Mouse (Mus musculus) liver, embryonic 12.5 days (tissue): ENCODE data around the gene Cdh12. TPM values are rescaled to one million over a fixed set of nuclear protein-coding genes. Genes with fewer than 3 reads are reported as not detected.

Experiments
- ATAC-seq: fragments of 200-750 bp; cut with Nextera tagmentation; 2 replicates; pipeline ENCODE4 v1.8.0; 2017; ENCODE audit warnings: moderate number of reproducible peaks, mild to moderate bottlenecking, moderate library complexity
- H3K27ac ChIP-seq: fragments of 300-500 bp; sonication (generic); 2 replicates; pipeline ENCODE4 v1.5.1; 2016; ENCODE audit warnings: mild to moderate bottlenecking
- H3K27me3 ChIP-seq: fragments of 300-500 bp; sonication (generic); replicated peaks from 2 replicates; pipeline ENCODE4 v1.6.1; 2016; ENCODE audit warnings: mild to moderate bottlenecking, moderate library complexity
- H3K36me3 ChIP-seq: fragments of 300-500 bp; sonication (generic); 2 replicates; pipeline ENCODE4 v1.6.1; 2016; ENCODE audit warnings: mild to moderate bottlenecking, moderate library complexity
- H3K4me1 ChIP-seq: fragments of 300-500 bp; sonication (generic); 2 replicates; pipeline ENCODE4 v1.6.1; 2016
- H3K4me2 ChIP-seq: fragments of 300-500 bp; sonication (generic); 2 replicates; pipeline ENCODE4 v1.6.1; 2016; ENCODE audit warnings: mild to moderate bottlenecking, moderate library complexity
- H3K4me3 ChIP-seq: fragments of 300-500 bp; sonication (generic); 2 replicates; pipeline ENCODE4 v1.5.1; 2016; ENCODE audit warnings: mild to moderate bottlenecking, moderate library complexity
- H3K9ac ChIP-seq: fragments of 300-500 bp; sonication (generic); 2 replicates; pipeline ENCODE4 v1.6.1; 2016; ENCODE audit warnings: mild to moderate bottlenecking, moderate library complexity
- H3K9me3 ChIP-seq: fragments of 300-500 bp; sonication (generic); replicated peaks from 2 replicates; pipeline ENCODE4 v1.6.1; 2016; ENCODE audit warnings: mild to moderate bottlenecking, moderate library complexity
- WGBS: fragments of 180-500 bp; shearing (Covaris S2); methylation state at CpG from one replicate; pipeline ENCODE4 v1.1.7; 2016; ENCODE audit not compliant: insufficient replicate concordance; 5-methylcytosine and 5-hydroxymethylcytosine counted together
- polyA plus RNA-seq: library from polyadenylated mRNA; unstranded; fragments of >200 nt; fragmentation: Nextera tagmentation; extraction: Ambion mirVana; gene quantifications from 2 replicates; pipeline ENCODE4 v1.2.1, GENCODE M21; 2016

Gene Cdh12
- polyA plus RNA-seq, 1 experiment from 2014 or later = not detected

- H3K27ac ChIP-seq = no peak overlapping the region
- H3K9ac ChIP-seq = no peak overlapping the region
- H3K36me3 ChIP-seq = no peaks in the 10 kb centered on the region
- H3K4me2 ChIP-seq = no peak overlapping the region
- H3K27me3 ChIP-seq = no peaks in the 10 kb centered on the region
- no peaks in the 10 kb centered on the region for H3K4me1 ChIP-seq
- H3K4me3 ChIP-seq = no peak overlapping the region
- no peaks in the 10 kb centered on the region for H3K9me3 ChIP-seq
- ATAC-seq = no peak
These were observed 324.4 kb downstream of the Cdh12 start for GRCm38 (mm10) chr15:20773423-20773822.

GRCm38 (mm10) chr15:20796999-20797398 is 347.9 kb downstream of the Cdh12 start:
- 0 out of 2 replicates have a peak, but pooled peaks cover 3% of the 10 kb centered on the region for H3K9me3 ChIP-seq
- H3K4me2 ChIP-seq = no peak overlapping the region
- H3K9ac ChIP-seq = no peak overlapping the region
- H3K36me3 ChIP-seq = no peaks in the 10 kb centered on the region
- H3K27me3 ChIP-seq = no peaks in the 10 kb centered on the region
- H3K4me3 ChIP-seq = no peak overlapping the region
- H3K4me1 ChIP-seq = no peaks in the 10 kb centered on the region
- H3K27ac ChIP-seq = no peak overlapping the region
- WGBS = 49% methylated on average over 4 of the region's 4 CpGs
- ATAC-seq = no peak

- H3K27ac ChIP-seq = no peak overlapping the region
- ATAC-seq = no peak
- H3K4me3 ChIP-seq = no peak overlapping the region
- WGBS = 76% methylated on average over 2 of the region's 2 CpGs
- H3K4me1 ChIP-seq = no peaks in the 10 kb centered on the region
- no peaks in the 10 kb centered on the region for H3K36me3 ChIP-seq
- H3K27me3 ChIP-seq = no peaks in the 10 kb centered on the region
- H3K9me3 ChIP-seq = 0 out of 2 replicates have a peak, but pooled peaks cover 3% of the 10 kb centered on the region
- H3K9ac ChIP-seq = no peak overlapping the region
- H3K4me2 ChIP-seq = no peak overlapping the region
These were observed 349.5 kb downstream of the Cdh12 start for GRCm38 (mm10) chr15:20798541-20798940.

GRCm38 (mm10) chr15:20835887-20836286 is 386.8 kb downstream of the Cdh12 start:
- H3K4me1 ChIP-seq = no peaks in the 10 kb centered on the region
- no peaks in the 10 kb centered on the region for H3K9me3 ChIP-seq
- H3K4me2 ChIP-seq = no peak overlapping the region
- H3K4me3 ChIP-seq = no peak overlapping the region
- no peak overlapping the region for H3K9ac ChIP-seq
- WGBS = 52% methylated on average over 1 of the region's 1 CpGs
- no peak for ATAC-seq
- no peaks in the 10 kb centered on the region for H3K27me3 ChIP-seq
- H3K36me3 ChIP-seq = no peaks in the 10 kb centered on the region
- no peak overlapping the region for H3K27ac ChIP-seq

- H3K9me3 ChIP-seq = no peaks in the 10 kb centered on the region
- H3K9ac ChIP-seq = no peak overlapping the region
- WGBS = 65% methylated on average over 3 of the region's 3 CpGs
- no peak for ATAC-seq
- H3K36me3 ChIP-seq = no peaks in the 10 kb centered on the region
- H3K27me3 ChIP-seq = no peaks in the 10 kb centered on the region
- H3K4me3 ChIP-seq = no peak overlapping the region
- no peak overlapping the region for H3K4me2 ChIP-seq
- H3K4me1 ChIP-seq = no peaks in the 10 kb centered on the region
- H3K27ac ChIP-seq = no peak overlapping the region
These were observed 387.9 kb downstream of the Cdh12 start for GRCm38 (mm10) chr15:20836991-20837390.

- no peaks in the 10 kb centered on the region for H3K36me3 ChIP-seq
- no peak overlapping the region for H3K27ac ChIP-seq
- no peaks in the 10 kb centered on the region for H3K4me1 ChIP-seq
- no peak overlapping the region for H3K4me3 ChIP-seq
- no peak overlapping the region for H3K4me2 ChIP-seq
- no peak for ATAC-seq
- no peaks in the 10 kb centered on the region for H3K27me3 ChIP-seq
- H3K9me3 ChIP-seq = no peaks in the 10 kb centered on the region
- H3K9ac ChIP-seq = no peak overlapping the region
- WGBS = 66% methylated on average over 5 of the region's 5 CpGs
These were observed 392.4 kb downstream of the Cdh12 start for GRCm38 (mm10) chr15:20841479-20841878.

GRCm38 (mm10) chr15:20863076-20863475 is 414.0 kb downstream of the Cdh12 start:
- Histone ChIP-seq H3K36me3 (no peaks in the 10 kb centered on the region), H3K4me2 (no peak overlapping the region), H3K27me3 (no peaks in the 10 kb centered on the region), H3K27ac (no peak overlapping the region), H3K4me3 (no peak overlapping the region), H3K9me3 (no peaks in the 10 kb centered on the region), H3K9ac (no peak overlapping the region), H3K4me1 (no peaks in the 10 kb centered on the region)
- ATAC-seq = no peak
- 26% methylated on average over 2 of the region's 2 CpGs for WGBS

GRCm38 (mm10) chr15:20872518-20872917 is 423.5 kb downstream of the Cdh12 start:
- Histone ChIP-seq H3K9me3 (no peaks in the 10 kb centered on the region), H3K36me3 (no peaks in the 10 kb centered on the region), H3K27ac (no peak overlapping the region), H3K4me2 (no peak overlapping the region), H3K4me3 (no peak overlapping the region), H3K4me1 (no peaks in the 10 kb centered on the region), H3K27me3 (no peaks in the 10 kb centered on the region), H3K9ac (no peak overlapping the region)
- 78% methylated on average over 1 of the region's 1 CpGs for WGBS
- no peak for ATAC-seq

GRCm38 (mm10) chr15:20876993-20877392 is 427.9 kb downstream of the Cdh12 start:
- H3K9me3 ChIP-seq = no peaks in the 10 kb centered on the region
- no peak overlapping the region for H3K9ac ChIP-seq
- no peak for ATAC-seq
- H3K27me3 ChIP-seq = no peaks in the 10 kb centered on the region
- WGBS = 75% methylated on average over 2 of the region's 2 CpGs
- H3K36me3 ChIP-seq = no peaks in the 10 kb centered on the region
- no peak overlapping the region for H3K4me3 ChIP-seq
- H3K4me1 ChIP-seq = no peaks in the 10 kb centered on the region
- H3K4me2 ChIP-seq = no peak overlapping the region
- no peak overlapping the region for H3K27ac ChIP-seq

- H3K36me3 ChIP-seq = no peaks in the 10 kb centered on the region
- no peaks in the 10 kb centered on the region for H3K27me3 ChIP-seq
- H3K27ac ChIP-seq = no peak overlapping the region
- no peaks in the 10 kb centered on the region for H3K9me3 ChIP-seq
- WGBS = 54% methylated on average over 3 of the region's 3 CpGs
- H3K4me3 ChIP-seq = no peak overlapping the region
- H3K9ac ChIP-seq = no peak overlapping the region
- no peaks in the 10 kb centered on the region for H3K4me1 ChIP-seq
- ATAC-seq = no peak
- no peak overlapping the region for H3K4me2 ChIP-seq
These were observed 444.4 kb downstream of the Cdh12 start for GRCm38 (mm10) chr15:20893471-20893870.

GRCm38 (mm10) chr15:20902568-20902967 is 453.5 kb downstream of the Cdh12 start:
- Histone ChIP-seq H3K9me3 (no peaks in the 10 kb centered on the region), H3K4me3 (no peak overlapping the region), H3K9ac (no peak overlapping the region), H3K27ac (no peak overlapping the region), H3K4me2 (no peak overlapping the region), H3K27me3 (no peaks in the 10 kb centered on the region), H3K4me1 (no peaks in the 10 kb centered on the region), H3K36me3 (no peaks in the 10 kb centered on the region)
- WGBS = 59% methylated on average over 3 of the region's 3 CpGs
- ATAC-seq = no peak

GRCm38 (mm10) chr15:20928221-20928620 is 479.2 kb downstream of the Cdh12 start:
- H3K4me2 ChIP-seq = no peak overlapping the region
- no peak overlapping the region for H3K27ac ChIP-seq
- no peak for ATAC-seq
- H3K36me3 ChIP-seq = no peaks in the 10 kb centered on the region
- H3K9ac ChIP-seq = no peak overlapping the region
- H3K9me3 ChIP-seq = no peaks in the 10 kb centered on the region
- no peak overlapping the region for H3K4me3 ChIP-seq
- no peaks in the 10 kb centered on the region for H3K27me3 ChIP-seq
- no peaks in the 10 kb centered on the region for H3K4me1 ChIP-seq

GRCm38 (mm10) chr15:20944000-20944399 is 494.9 kb downstream of the Cdh12 start:
- Histone ChIP-seq H3K4me2 (no peak overlapping the region), H3K4me3 (no peak overlapping the region), H3K27ac (no peak overlapping the region), H3K9ac (no peak overlapping the region), H3K27me3 (no peaks in the 10 kb centered on the region), H3K9me3 (no peaks in the 10 kb centered on the region), H3K4me1 (no peaks in the 10 kb centered on the region), H3K36me3 (no peaks in the 10 kb centered on the region)
- ATAC-seq = no peak
